Mouse (Mus musculus) right cerebral cortex, postnatal 36 days (tissue): ENCODE results near the gene Lmod3.

ENCODE experiments used
- DNase-seq, 2 experiments: peaks; one replicate each; pipeline ENCODE4 v3.0.0; 2022; ENCODE audit warnings: low spot score in 2 of 2, mixed read lengths in 1 of 2

The Lmod3 gene

GRCm38 (mm10) chr6:97252711-97253221 is at the start of gene Lmod3:
Gene Lmod3, minus strand, starts transcription at chr6:97252759.
- DNase-seq, result peak in 1 of 2 experiments; percentile 5

- DNase-seq, result no peak
Measured at GRCm38 (mm10) chr6:97302303-97302702, 49.7 kb upstream of the Lmod3 start.

GRCm38 (mm10) chr6:97300659-97301058 is 48.1 kb upstream of the Lmod3 start:
- no peak for DNase-seq

- DNase-seq, result no peak
Measured at GRCm38 (mm10) chr6:97300180-97300579, 47.6 kb upstream of the Lmod3 start.

GRCm38 (mm10) chr6:97297151-97297550 is 44.6 kb upstream of the Lmod3 start:
- no peak for DNase-seq

- no peak for DNase-seq
Measured at GRCm38 (mm10) chr6:97295866-97296527, 43.4 kb upstream of the Lmod3 start.

- no peak for DNase-seq
Measured at GRCm38 (mm10) chr6:97295416-97295815, 42.9 kb upstream of the Lmod3 start.

GRCm38 (mm10) chr6:97293667-97294569 is 41.4 kb upstream of the Lmod3 start:
- no peak for DNase-seq

GRCm38 (mm10) chr6:97292894-97293293 is 40.3 kb upstream of the Lmod3 start:
- no peak for DNase-seq

GRCm38 (mm10) chr6:97292096-97292495 is 39.5 kb upstream of the Lmod3 start:
- no peak for DNase-seq

- no peak for DNase-seq
Measured at GRCm38 (mm10) chr6:97291159-97291908, 38.8 kb upstream of the Lmod3 start.

GRCm38 (mm10) chr6:97290687-97291086 is 38.1 kb upstream of the Lmod3 start:
- DNase-seq, result no peak

- no peak for DNase-seq
Measured at GRCm38 (mm10) chr6:97289838-97290237, 37.3 kb upstream of the Lmod3 start.

- DNase-seq, result no peak
Measured at GRCm38 (mm10) chr6:97289316-97289820, 36.8 kb upstream of the Lmod3 start.

GRCm38 (mm10) chr6:97288047-97288855 is 35.7 kb upstream of the Lmod3 start:
- DNase-seq, result no peak

- DNase-seq, result no peak
Measured at GRCm38 (mm10) chr6:97286332-97286731, 33.8 kb upstream of the Lmod3 start.

- DNase-seq, result no peak
Measured at GRCm38 (mm10) chr6:97283676-97284075, 31.1 kb upstream of the Lmod3 start.

- no peak for DNase-seq
Measured at GRCm38 (mm10) chr6:97278878-97279277, 26.3 kb upstream of the Lmod3 start.

GRCm38 (mm10) chr6:97278014-97278787 is 25.6 kb upstream of the Lmod3 start:
- DNase-seq, result peak; percentile 56 to 65

- no peak for DNase-seq
Measured at GRCm38 (mm10) chr6:97276890-97277497, 24.4 kb upstream of the Lmod3 start.
